Mouse (Mus musculus) stomach, postnatal 0 days (tissue): ENCODE measurements around the gene Hsd17b1.

Source experiments
- CTCF ChIP-seq: IDR thresholded peaks from 2 replicates; pipeline ENCODE4 v1.5.1; 2016; ENCODE audit warnings: antibody characterized with exemption, low read depth, mild to moderate bottlenecking, moderate library complexity
- EP300 ChIP-seq: optimal IDR thresholded peaks from 2 replicates; pipeline ENCODE3; 2016; ENCODE audit warnings: antibody characterized with exemption

DNA sequence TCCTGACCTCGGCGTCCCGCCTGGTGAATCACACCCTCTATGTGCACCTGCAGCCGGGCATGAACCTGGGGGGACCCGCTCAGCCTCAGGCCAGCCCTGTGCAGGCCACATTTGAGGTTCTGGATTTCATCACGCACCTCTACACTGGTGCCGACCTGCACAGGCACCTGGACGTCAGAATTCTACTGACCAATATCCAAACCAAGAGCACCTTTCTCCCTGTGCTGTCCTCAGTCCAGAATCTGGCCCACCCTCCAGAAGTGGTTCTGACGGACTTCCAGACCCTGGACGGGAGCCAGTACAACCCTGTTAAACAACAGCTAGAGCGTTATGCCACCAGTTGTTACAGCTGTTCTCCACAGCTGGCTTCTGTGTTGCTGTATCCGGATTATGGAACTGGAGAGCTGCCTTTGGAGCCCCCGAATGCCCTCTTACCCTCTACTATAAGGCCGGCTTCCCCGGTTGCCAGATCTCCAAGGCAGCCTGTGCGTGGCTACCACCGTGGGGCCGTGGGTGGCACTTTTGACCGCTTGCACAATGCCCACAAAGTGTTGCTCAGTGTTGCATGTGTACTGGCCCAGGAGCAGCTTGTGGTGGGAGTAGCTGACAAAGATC lies 5.0 kb downstream of the Hsd17b1 start:
- TF ChIP-seq CTCF, result no peak
- TF ChIP-seq EP300, result no peak
